Mouse (Mus musculus): ENCODE measurements at regions not wholly inside any gene's neighbourhood (a gene's known extent, or its start where the extent isn't known, plus 50 kb on each side); places are given as distances from the start of the nearest gene placed in this dataset.

DNA sequence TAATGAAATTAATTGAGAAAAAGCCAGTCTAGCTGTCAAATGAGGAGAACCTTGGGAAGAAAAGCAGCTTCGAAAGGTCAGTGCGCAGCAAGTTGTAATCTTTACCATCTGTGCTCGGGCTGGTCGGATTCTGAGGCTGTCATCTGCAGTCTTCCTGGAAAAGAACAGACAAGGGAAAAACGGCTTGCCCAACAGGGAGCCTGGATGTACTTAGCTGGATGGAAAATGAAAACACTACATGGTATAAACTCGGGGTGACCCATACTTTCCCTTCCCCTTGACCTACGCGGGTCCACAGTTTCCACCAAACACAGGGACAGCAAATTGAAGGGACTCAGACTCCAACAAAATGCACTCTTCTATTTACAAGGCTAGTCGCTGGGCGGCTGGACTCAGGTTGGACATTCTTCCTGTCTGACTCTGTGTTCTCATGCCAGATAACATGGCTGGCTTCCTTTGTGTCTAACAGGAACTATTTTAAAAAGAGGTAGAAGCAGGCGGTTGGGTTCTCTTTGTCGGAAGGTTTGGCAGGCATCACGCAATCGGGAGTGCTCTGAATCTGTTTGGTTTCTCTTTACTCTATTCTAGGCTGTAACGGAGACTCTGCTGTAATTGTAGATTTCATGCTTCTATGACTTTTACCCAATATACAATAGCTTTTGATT is 648.5 kb downstream of the Epha4 start:
- no peak overlapping the region for H3K27ac ChIP-seq (ENCODE audit: low read length)
- H3K27me3 ChIP-seq (ENCODE audit: control insufficient read depth, insufficient read depth, low read depth, low read length) = no peaks in the 10 kb centered on the region
- H3K9me3 ChIP-seq (ENCODE audit: control insufficient read depth, low read length) = no peaks in the 10 kb centered on the region
- H3K4me1 ChIP-seq (replicated peaks; ENCODE audit: control insufficient read depth, insufficient read depth, low read length) = no peaks in the 10 kb centered on the region
- H3K36me3 ChIP-seq (ENCODE audit: control insufficient read depth, insufficient read depth, low read length) = no peaks in the 10 kb centered on the region
- no peak overlapping the region for H3K4me3 ChIP-seq (ENCODE audit: low read length)
- 72% methylated on average over 15 of the region's 15 CpGs for WGBS
- H3K4me2 ChIP-seq (ENCODE audit: low read depth, low read length) = no peak overlapping the region
- no peak for ATAC-seq (ENCODE audit: low read depth)
- no peak overlapping the region for H3K9ac ChIP-seq (ENCODE audit: low read length)

DNA sequence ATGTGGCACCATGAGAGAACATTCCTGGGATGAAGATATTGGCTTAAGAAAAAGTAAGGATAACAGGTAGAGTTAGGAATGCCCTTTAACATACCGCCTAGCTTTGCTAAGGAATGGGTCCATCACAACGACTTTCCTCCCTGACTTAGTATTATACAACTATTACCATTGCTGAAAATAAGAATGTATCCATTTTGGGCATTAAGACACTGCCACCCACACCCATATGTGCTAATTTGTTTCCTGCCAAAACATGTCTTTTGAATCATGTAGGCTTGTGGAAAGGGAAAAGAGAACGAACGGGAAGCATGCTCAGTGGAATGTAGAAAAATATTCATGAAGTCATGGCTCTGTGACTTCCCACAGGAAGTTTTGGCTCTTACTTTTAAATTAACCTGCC is 641.7 kb downstream of the Epha4 start:
- no peaks in the 10 kb centered on the region for H3K4me1 ChIP-seq (replicated peaks; ENCODE audit: control insufficient read depth, insufficient read depth, low read length)
- H3K4me2 ChIP-seq (ENCODE audit: low read depth, low read length) = no peak overlapping the region
- H3K27me3 ChIP-seq (ENCODE audit: control insufficient read depth, insufficient read depth, low read depth, low read length) = no peaks in the 10 kb centered on the region
- no peak overlapping the region for H3K4me3 ChIP-seq (ENCODE audit: low read length)
- no peak overlapping the region for H3K9ac ChIP-seq (ENCODE audit: low read length)
- 75% methylated on average over 4 of the region's 4 CpGs for WGBS
- H3K36me3 ChIP-seq (ENCODE audit: control insufficient read depth, insufficient read depth, low read length) = no peaks in the 10 kb centered on the region
- H3K27ac ChIP-seq (ENCODE audit: low read length) = no peak overlapping the region
- no peak for ATAC-seq (ENCODE audit: low read depth)
- no peaks in the 10 kb centered on the region for H3K9me3 ChIP-seq (ENCODE audit: control insufficient read depth, low read length)

DNA sequence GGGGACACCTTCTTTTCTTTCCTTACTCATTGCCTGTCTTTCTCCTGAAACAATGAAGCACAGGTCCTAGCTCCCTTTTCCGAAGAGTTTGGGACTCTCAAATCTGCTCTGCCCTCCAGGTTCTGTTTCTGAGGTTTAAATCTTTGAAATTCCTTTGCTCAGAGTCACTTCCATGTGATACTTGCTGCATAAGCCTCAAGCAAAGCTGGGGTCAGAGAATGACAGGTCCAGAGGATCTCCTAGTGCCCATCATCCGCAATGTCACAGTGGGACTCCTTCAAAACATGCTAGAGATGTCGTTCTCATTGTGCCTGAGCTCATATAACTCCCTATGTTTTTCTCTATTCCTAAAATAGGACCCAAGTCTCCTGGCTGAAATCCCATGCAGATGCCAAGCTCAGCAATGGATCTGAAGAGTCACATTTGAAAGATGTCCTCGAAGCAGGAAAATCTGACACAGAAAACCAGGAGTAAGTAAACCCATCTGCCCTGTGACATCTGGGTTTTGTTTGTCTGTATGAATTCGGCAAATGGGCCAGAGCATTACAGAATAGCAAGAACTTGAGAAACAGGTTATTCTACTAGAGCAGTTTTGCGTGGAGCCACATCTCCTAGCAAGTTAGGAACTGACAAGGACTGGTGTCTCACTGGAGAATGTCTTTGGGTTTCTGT is 634.6 kb downstream of the Epha4 start:
- Histone ChIP-seq H3K4me1 (replicated peaks; ENCODE audit: control insufficient read depth, insufficient read depth, low read length) (no peaks in the 10 kb centered on the region), H3K36me3 (ENCODE audit: control insufficient read depth, insufficient read depth, low read length) (no peaks in the 10 kb centered on the region), H3K27ac (ENCODE audit: low read length) (no peak overlapping the region), H3K9ac (ENCODE audit: low read length) (no peak overlapping the region), H3K4me3 (ENCODE audit: low read length) (no peak overlapping the region), H3K9me3 (ENCODE audit: control insufficient read depth, low read length) (no peaks in the 10 kb centered on the region), H3K27me3 (ENCODE audit: control insufficient read depth, insufficient read depth, low read depth, low read length) (no peaks in the 10 kb centered on the region), H3K4me2 (ENCODE audit: low read depth, low read length) (no peak overlapping the region)
- 59% methylated on average over 6 of the region's 6 CpGs for WGBS
- ATAC-seq (ENCODE audit: low read depth) = no peak

DNA sequence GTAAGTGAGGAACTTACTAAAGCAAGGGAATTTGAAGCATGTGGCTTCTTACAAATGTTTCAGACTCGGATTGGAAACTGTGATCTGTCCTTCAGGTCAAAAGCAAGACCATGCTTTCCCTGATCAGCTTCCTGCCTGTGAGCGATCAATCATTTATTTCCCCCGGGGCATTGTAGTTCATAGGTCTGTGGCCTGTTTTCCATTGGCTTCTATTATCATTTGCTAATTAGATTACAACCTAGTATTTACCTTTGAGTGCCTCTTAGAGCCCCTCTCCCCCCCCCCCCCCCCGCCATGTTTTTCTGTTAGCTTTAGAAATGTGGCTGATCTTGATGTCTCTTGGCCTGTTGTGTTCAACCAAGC is 634.1 kb downstream of the Epha4 start:
- H3K27ac ChIP-seq (ENCODE audit: low read length) = no peak overlapping the region
- no peaks in the 10 kb centered on the region for H3K27me3 ChIP-seq (ENCODE audit: control insufficient read depth, insufficient read depth, low read depth, low read length)
- no peak overlapping the region for H3K9ac ChIP-seq (ENCODE audit: low read length)
- no peak overlapping the region for H3K4me3 ChIP-seq (ENCODE audit: low read length)
- no peaks in the 10 kb centered on the region for H3K36me3 ChIP-seq (ENCODE audit: control insufficient read depth, insufficient read depth, low read length)
- WGBS = 46% methylated on average over 3 of the region's 4 CpGs
- H3K4me2 ChIP-seq (ENCODE audit: low read depth, low read length) = no peak overlapping the region
- H3K9me3 ChIP-seq (ENCODE audit: control insufficient read depth, low read length) = no peaks in the 10 kb centered on the region
- H3K4me1 ChIP-seq (replicated peaks; ENCODE audit: control insufficient read depth, insufficient read depth, low read length) = no peaks in the 10 kb centered on the region
- ATAC-seq (ENCODE audit: low read depth) = no peak

DNA sequence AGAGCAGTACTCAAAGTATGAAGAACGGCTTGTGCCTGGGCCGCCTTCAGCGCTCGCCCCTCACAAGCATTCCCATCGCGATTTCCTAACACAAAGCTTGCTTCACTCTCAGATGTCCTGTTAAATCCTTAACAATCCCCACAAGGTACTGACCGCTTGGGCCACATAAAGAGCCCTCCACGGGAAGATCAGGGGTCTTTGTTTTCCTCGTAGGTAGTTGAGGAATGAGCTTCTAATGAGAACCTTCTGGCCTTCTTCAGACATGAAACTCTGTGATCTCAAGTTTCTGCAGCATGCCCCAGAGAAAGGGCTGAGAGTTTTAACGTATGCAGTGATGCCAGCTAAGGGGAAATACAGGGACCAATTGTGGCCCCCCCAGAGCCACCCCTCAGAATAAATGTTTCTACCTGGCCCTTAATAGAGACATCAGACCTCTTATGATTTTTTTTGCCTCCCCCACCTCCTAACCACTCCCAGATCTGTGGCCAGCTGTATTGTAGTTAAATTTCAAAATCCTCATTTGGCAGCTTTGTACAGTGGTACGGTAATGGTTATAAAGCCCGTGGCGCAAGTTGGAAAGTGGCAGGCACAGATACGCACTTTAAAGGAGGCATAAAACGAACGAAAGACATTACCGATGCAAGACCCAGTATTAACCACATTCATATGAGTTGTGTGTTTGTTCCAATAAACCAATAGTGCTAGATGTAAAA is 618.6 kb downstream of the Epha4 start:
- WGBS = 74% methylated on average over 17 of the region's 17 CpGs
- Histone ChIP-seq H3K9me3 (ENCODE audit: control insufficient read depth, low read length) (no peaks in the 10 kb centered on the region), H3K36me3 (ENCODE audit: control insufficient read depth, insufficient read depth, low read length) (no peaks in the 10 kb centered on the region), H3K27me3 (ENCODE audit: control insufficient read depth, insufficient read depth, low read depth, low read length) (no peaks in the 10 kb centered on the region), H3K27ac (ENCODE audit: low read length) (no peak overlapping the region), H3K4me3 (ENCODE audit: low read length) (no peak overlapping the region), H3K9ac (ENCODE audit: low read length) (no peak overlapping the region), H3K4me2 (ENCODE audit: low read depth, low read length) (no peak overlapping the region), H3K4me1 (replicated peaks; ENCODE audit: control insufficient read depth, insufficient read depth, low read length) (no peaks in the 10 kb centered on the region)
- ATAC-seq (ENCODE audit: low read depth) = no peak

DNA sequence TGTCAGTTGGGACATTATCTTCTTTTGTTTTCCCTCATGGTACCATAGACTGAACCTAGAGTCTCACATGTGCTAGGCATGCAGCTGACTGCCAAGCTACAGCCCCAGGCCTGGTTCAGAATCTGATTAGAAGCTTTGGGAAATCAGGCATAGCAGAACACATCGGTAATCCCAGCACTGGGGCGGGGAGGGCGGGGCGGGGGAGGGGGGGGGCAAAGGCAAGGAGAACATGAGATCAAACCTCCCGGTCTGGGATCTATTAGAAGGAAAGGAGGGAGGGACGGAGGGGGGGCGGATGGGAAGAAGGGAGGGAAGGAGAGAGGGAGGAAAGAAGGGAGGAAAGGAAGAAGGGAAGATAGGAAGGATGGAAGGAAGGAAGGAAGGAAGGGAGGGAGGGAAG is 617.5 kb downstream of the Epha4 start:
- no peaks in the 10 kb centered on the region for H3K4me1 ChIP-seq (replicated peaks; ENCODE audit: control insufficient read depth, insufficient read depth, low read length)
- no peak overlapping the region for H3K4me2 ChIP-seq (ENCODE audit: low read depth, low read length)
- H3K27me3 ChIP-seq (ENCODE audit: control insufficient read depth, insufficient read depth, low read depth, low read length) = no peaks in the 10 kb centered on the region
- no peak for ATAC-seq (ENCODE audit: low read depth)
- no peaks in the 10 kb centered on the region for H3K36me3 ChIP-seq (ENCODE audit: control insufficient read depth, insufficient read depth, low read length)
- no peak overlapping the region for H3K27ac ChIP-seq (ENCODE audit: low read length)
- H3K4me3 ChIP-seq (ENCODE audit: low read length) = no peak overlapping the region
- H3K9me3 ChIP-seq (ENCODE audit: control insufficient read depth, low read length) = no peaks in the 10 kb centered on the region
- no peak overlapping the region for H3K9ac ChIP-seq (ENCODE audit: low read length)
- WGBS = 69% methylated on average over 6 of the region's 7 CpGs

DNA sequence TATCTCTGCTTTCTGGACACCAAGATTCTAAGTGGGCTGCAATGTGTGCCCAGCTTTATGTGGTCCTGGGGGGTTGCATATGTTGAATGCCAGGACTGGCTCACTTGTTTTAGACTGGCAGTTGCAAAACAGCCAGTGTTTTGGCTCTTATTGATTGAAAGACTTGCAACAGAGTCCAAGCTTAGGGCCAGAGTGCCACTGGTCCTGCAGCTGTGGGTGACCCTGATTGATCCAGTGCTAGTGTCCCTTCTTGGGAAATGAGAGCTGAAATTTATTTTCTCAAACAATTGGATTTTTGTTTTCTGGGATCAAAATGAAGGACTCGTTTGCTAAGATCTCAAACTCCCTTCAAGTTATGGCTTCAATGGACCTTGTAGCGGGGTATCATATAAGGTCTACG is 603.4 kb downstream of the Epha4 start:
- Histone ChIP-seq H3K27ac (ENCODE audit: low read length) (no peak overlapping the region), H3K4me3 (ENCODE audit: low read length) (no peak overlapping the region), H3K36me3 (ENCODE audit: control insufficient read depth, insufficient read depth, low read length) (no peaks in the 10 kb centered on the region), H3K27me3 (ENCODE audit: control insufficient read depth, insufficient read depth, low read depth, low read length) (no peaks in the 10 kb centered on the region), H3K9ac (ENCODE audit: low read length) (no peak overlapping the region), H3K9me3 (ENCODE audit: control insufficient read depth, low read length) (no peaks in the 10 kb centered on the region), H3K4me1 (replicated peaks; ENCODE audit: control insufficient read depth, insufficient read depth, low read length) (no peaks in the 10 kb centered on the region), H3K4me2 (ENCODE audit: low read depth, low read length) (no peak overlapping the region)
- 94% methylated on average over 3 of the region's 3 CpGs for WGBS
- ATAC-seq (ENCODE audit: low read depth) = no peak

DNA sequence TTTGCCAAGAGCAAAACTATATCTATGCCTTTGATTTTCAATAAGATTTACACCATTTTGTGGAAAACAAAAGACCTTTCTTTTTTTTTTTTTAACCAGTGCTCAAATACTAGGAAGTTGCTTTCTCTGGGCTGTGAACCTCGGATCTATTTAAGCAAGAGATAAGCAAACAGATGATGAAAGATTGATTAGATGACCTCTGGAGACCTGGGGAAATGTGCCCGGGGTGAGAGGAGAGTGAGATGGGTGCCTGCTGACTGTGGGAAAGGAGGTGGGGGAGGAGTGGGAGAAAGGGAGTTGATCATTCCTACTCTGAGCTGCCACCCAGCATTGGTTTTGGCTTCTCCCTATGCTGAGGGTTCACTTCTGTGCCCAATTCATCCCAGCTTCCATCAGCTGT is 595.3 kb downstream of the Epha4 start:
- Histone ChIP-seq H3K4me1 (replicated peaks; ENCODE audit: control insufficient read depth, insufficient read depth, low read length) (no peaks in the 10 kb centered on the region), H3K27ac (ENCODE audit: low read length) (no peak overlapping the region), H3K9ac (ENCODE audit: low read length) (no peak overlapping the region), H3K27me3 (ENCODE audit: control insufficient read depth, insufficient read depth, low read depth, low read length) (no peaks in the 10 kb centered on the region), H3K4me3 (ENCODE audit: low read length) (no peak overlapping the region), H3K36me3 (ENCODE audit: control insufficient read depth, insufficient read depth, low read length) (no peaks in the 10 kb centered on the region), H3K9me3 (ENCODE audit: control insufficient read depth, low read length) (no peaks in the 10 kb centered on the region), H3K4me2 (ENCODE audit: low read depth, low read length) (no peak overlapping the region)
- 16% methylated on average over 2 of the region's 2 CpGs for WGBS
- no peak for ATAC-seq (ENCODE audit: low read depth)

DNA sequence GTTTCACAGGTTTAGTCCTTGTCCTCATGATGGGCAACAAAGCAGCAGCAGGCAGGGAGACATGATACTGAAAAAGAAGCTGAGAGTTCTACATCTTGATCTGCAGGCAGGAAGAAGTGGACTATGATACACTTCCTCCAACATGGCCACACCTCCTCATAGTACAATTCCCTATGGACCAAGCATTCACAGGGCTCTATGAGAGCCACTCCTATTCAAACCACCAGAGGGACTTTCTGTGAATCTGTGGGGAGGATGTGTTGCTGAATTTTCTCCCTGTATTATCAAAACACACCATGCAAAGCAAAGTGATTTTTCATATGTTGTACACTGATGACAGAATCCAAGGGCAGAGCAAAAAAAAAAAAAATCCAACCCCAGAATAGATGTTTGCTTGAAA is 594.3 kb downstream of the Epha4 start:
- H3K4me2 ChIP-seq (ENCODE audit: low read depth, low read length) = no peak overlapping the region
- no peak overlapping the region for H3K4me3 ChIP-seq (ENCODE audit: low read length)
- no peak overlapping the region for H3K9ac ChIP-seq (ENCODE audit: low read length)
- no peaks in the 10 kb centered on the region for H3K9me3 ChIP-seq (ENCODE audit: control insufficient read depth, low read length)
- no peaks in the 10 kb centered on the region for H3K4me1 ChIP-seq (replicated peaks; ENCODE audit: control insufficient read depth, insufficient read depth, low read length)
- no peak for ATAC-seq (ENCODE audit: low read depth)
- no peak overlapping the region for H3K27ac ChIP-seq (ENCODE audit: low read length)
- no peaks in the 10 kb centered on the region for H3K27me3 ChIP-seq (ENCODE audit: control insufficient read depth, insufficient read depth, low read depth, low read length)
- no peaks in the 10 kb centered on the region for H3K36me3 ChIP-seq (ENCODE audit: control insufficient read depth, insufficient read depth, low read length)

Measured in lung, embryonic 16.5 days (tissue).